Mouse (Mus musculus): Measurements from ENCODE around the gene Aldh18a1.

DNA sequence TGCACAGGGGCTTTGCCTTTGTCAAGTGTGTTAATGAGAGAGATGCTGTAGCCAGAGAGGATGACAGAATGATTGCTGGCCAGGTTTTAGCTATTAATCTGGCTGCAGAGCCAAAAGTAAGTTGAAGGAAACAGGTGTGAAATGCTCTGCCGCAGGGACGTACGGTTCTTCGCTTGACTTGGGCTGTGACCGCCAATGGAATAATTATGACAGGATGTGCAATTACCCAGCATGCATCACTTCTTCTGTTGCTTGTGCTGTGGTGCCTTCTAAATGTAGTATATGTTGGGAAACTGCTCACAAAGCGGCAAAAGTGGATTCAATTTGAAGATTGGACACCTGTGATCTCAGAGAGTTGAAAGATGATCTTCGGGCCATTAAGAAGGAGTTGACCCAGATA is 27.8 kb upstream of the Aldh18a1 start:
- TF ChIP-seq POLR2A (IDR thresholded peaks at IDR 0.05; ENCODE audit: low read depth, low read length) (no peak), CTCF (conservative IDR thresholded peaks at IDR 0.05 in 1 of 2, IDR thresholded peaks at IDR 0.05 in 1 of 2; ENCODE audit: low read depth in 2 of 2, low read length in 2 of 2) (no peak), E2F4 (IDR thresholded peaks at IDR 0.05; ENCODE audit: insufficient replicate concordance, low read depth, low read length) (0 out of 2 replicates have a peak, but pooled peaks have one; percentile 35), CHD2 (IDR thresholded peaks at IDR 0.05; ENCODE audit: low read length) (no peak), MAX (IDR thresholded peaks at IDR 0.05; ENCODE audit: low read length) (peak; percentile 81)

All from CH12.LX (cell line).